Mouse (Mus musculus) kidney, adult 11 months (tissue): ENCODE data around the gene Olfr1383.
"Not testable (repeated sequence)": the region's sequence is repeated elsewhere in the genome, so short reads cannot be mapped to it uniquely, and the experiment has no call there.

ENCODE experiments used
- DNase-seq: peaks from one replicate; pipeline ENCODE4 v3.0.0; 2022

The Olfr1383 gene

GRCm38 (mm10) chr11:49519348-49519747 lies at the start of gene Olfr1383:
TSS of gene Olfr1383 (plus strand) at chr11:49519648.
- no peak for DNase-seq

DNA sequence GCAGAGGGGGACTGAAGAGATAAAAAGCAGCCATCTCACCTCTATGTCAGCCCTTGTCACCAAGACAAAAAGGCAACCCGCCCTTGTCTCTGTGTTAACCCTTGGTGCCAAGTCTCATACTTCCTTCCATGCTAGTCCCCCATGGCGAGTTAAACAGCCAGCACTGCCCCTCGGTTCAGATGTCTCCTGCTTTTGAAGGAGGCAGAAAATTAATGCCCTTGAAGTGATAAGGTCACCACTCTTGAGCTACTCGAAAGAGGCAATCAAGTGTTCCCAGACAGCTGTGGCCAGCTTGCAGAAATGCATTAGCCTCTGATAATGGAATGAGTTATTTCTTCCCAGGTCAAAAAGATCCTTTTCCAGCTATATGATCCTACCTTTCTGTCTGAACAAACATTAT lies 33.5 kb upstream of the Olfr1383 start:
- no peak for DNase-seq

GRCm38 (mm10) chr11:49488770-49489169 lies 30.7 kb upstream of the Olfr1383 start, which contains the start of gene Olfr1385:
TSS of gene Olfr1385 (plus strand) at chr11:49489070.
- not testable (repeated sequence) for DNase-seq

- DNase-seq = no peak
These were observed 1.4 kb upstream of the Olfr1383 start for GRCm38 (mm10) chr11:49518086-49518485.

DNA sequence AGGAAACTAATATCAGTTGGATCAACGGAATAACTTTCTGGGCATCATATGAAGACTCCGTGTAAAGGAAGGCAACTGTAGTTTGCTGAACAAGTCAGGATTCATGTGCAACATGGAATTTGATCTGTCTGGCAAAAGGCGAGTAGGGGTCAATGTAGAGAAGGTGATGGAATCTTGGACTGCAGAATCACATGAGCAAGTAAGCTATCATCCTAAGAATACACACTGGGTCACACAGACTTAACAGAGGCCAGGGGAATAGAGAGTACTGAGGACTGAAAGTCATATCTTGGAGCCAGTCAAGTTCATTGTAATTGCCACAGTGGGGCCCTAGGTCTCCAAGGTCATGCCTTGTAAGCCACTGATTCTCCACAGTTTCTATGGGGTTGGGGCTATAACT lies 8.5 kb downstream of the Olfr1383 start, which contains the start of gene Olfr1382:
Gene Olfr1382 (plus strand): TSS at position 301 of the 400 bp plus-strand sequence.
- no peak for DNase-seq

- no peak for DNase-seq
These were observed 13.3 kb downstream of the Olfr1383 start for GRCm38 (mm10) chr11:49532761-49533160.

GRCm38 (mm10) chr11:49536631-49537030 lies 17.2 kb downstream of the Olfr1383 start:
- DNase-seq = not testable (repeated sequence)

GRCm38 (mm10) chr11:49543149-49543548 lies 23.7 kb downstream of the Olfr1383 start, which contains the start of gene Olfr1381:
TSS of gene Olfr1381 (plus strand) at chr11:49543449.
- not testable (repeated sequence) for DNase-seq

- not testable (repeated sequence) for DNase-seq
These were observed 34.6 kb downstream of the Olfr1383 start for GRCm38 (mm10) chr11:49554033-49554432.

- DNase-seq = not testable (repeated sequence)
These were observed 37.1 kb downstream of the Olfr1383 start, which contains the start of gene Olfr1380 for GRCm38 (mm10) chr11:49556578-49556977. TSS of gene Olfr1380 (plus strand) at chr11:49556878.

GRCm38 (mm10) chr11:49575054-49575453 lies 55.6 kb downstream of the Olfr1383 start:
- not testable (repeated sequence) for DNase-seq
